Mouse (Mus musculus): ENCODE results near the gene Unc5a. TPM values are rescaled to one million over a fixed set of nuclear protein-coding genes. Genes with fewer than 3 reads are reported as not detected.

The Unc5a gene
- polyA plus RNA-seq, 1 experiment from 2014 or later, result 1.4 TPM

GRCm38 (mm10) chr13:54921700-54922099 is 27.5 kb upstream of the Unc5a start:
- no peak overlapping the region for H3K27ac ChIP-seq
- H3K4me2 ChIP-seq (ENCODE audit: low read length), result no peak overlapping the region
- no peak overlapping the region for H3K9ac ChIP-seq (ENCODE audit: low read depth, low read length)
- no peak for TF ChIP-seq CTCF (IDR thresholded peaks at IDR 0.05; ENCODE audit: low read depth)
- DNase-seq (ENCODE audit: low spot score), result no peak
- no peaks in the 10 kb centered on the region for H3K27me3 ChIP-seq (ENCODE audit: insufficient read depth, low read length)
- H3K4me3 ChIP-seq (replicated peaks; ENCODE audit: low read depth, low read length), result no peak overlapping the region
- H3K4me1 ChIP-seq (replicated peaks; ENCODE audit: insufficient read depth, low read length), result no peaks in the 10 kb centered on the region
- H3K36me3 ChIP-seq (ENCODE audit: insufficient read depth, low read length), result no peaks in the 10 kb centered on the region
- no peaks in the 10 kb centered on the region for H3K9me3 ChIP-seq (replicated peaks; ENCODE audit: low read length)
- no peak for ATAC-seq (replicated peaks; ENCODE audit: low FRiP score, low read depth)
- 80% methylated on average over 9 of the region's 9 CpGs for WGBS

GRCm38 (mm10) chr13:54923705-54924104 is 25.5 kb upstream of the Unc5a start:
- H3K9me3 ChIP-seq (replicated peaks; ENCODE audit: low read length), result no peaks in the 10 kb centered on the region
- H3K27me3 ChIP-seq (ENCODE audit: insufficient read depth, low read length), result no peaks in the 10 kb centered on the region
- DNase-seq (ENCODE audit: low spot score) (no peak), ATAC-seq (replicated peaks; ENCODE audit: low FRiP score, low read depth) (no peak)
- no peak overlapping the region for H3K27ac ChIP-seq
- H3K9ac ChIP-seq (ENCODE audit: low read depth, low read length), result no peak overlapping the region
- H3K4me2 ChIP-seq (ENCODE audit: low read length), result no peak overlapping the region
- 90% methylated on average over 2 of the region's 2 CpGs for WGBS
- H3K36me3 ChIP-seq (ENCODE audit: insufficient read depth, low read length), result no peaks in the 10 kb centered on the region
- no peak overlapping the region for H3K4me3 ChIP-seq (replicated peaks; ENCODE audit: low read depth, low read length)
- no peaks in the 10 kb centered on the region for H3K4me1 ChIP-seq (replicated peaks; ENCODE audit: insufficient read depth, low read length)
- TF ChIP-seq CTCF (IDR thresholded peaks at IDR 0.05; ENCODE audit: low read depth), result no peak

- WGBS, result 52% methylated on average over 8 of the region's 8 CpGs
- H3K4me3 ChIP-seq (replicated peaks; ENCODE audit: low read depth, low read length), result no peak overlapping the region
Measured at GRCm38 (mm10) chr13:54925466-54925865, 23.7 kb upstream of the Unc5a start.

GRCm38 (mm10) chr13:54926654-54927053 is 22.6 kb upstream of the Unc5a start:
- H3K36me3 ChIP-seq (ENCODE audit: insufficient read depth, low read length), result no peaks in the 10 kb centered on the region
- no peak overlapping the region for H3K9ac ChIP-seq (ENCODE audit: low read depth, low read length)
- no peak overlapping the region for H3K4me2 ChIP-seq (ENCODE audit: low read length)
- no peaks in the 10 kb centered on the region for H3K27me3 ChIP-seq (ENCODE audit: insufficient read depth, low read length)
- no peaks in the 10 kb centered on the region for H3K4me1 ChIP-seq (replicated peaks; ENCODE audit: insufficient read depth, low read length)
- no peak overlapping the region for H3K27ac ChIP-seq
- no peak overlapping the region for H3K4me3 ChIP-seq (replicated peaks; ENCODE audit: low read depth, low read length)
- 64% methylated on average over 4 of the region's 4 CpGs for WGBS
- H3K9me3 ChIP-seq (replicated peaks; ENCODE audit: low read length), result no peaks in the 10 kb centered on the region
- DNase-seq (ENCODE audit: low spot score), result peak; percentile 3
- no peak for ATAC-seq (replicated peaks; ENCODE audit: low FRiP score, low read depth)
- TF ChIP-seq CTCF (IDR thresholded peaks at IDR 0.05; ENCODE audit: low read depth), result peak; percentile 23; the same call in 1 of the 2 replicates

More at GRCm38 (mm10) chr13:54925466-54925865, 23.7 kb upstream of the Unc5a start:
- TF ChIP-seq CTCF (IDR thresholded peaks at IDR 0.05; ENCODE audit: low read depth), result no peak
- H3K27ac ChIP-seq, result no peak overlapping the region
- no peaks in the 10 kb centered on the region for H3K4me1 ChIP-seq (replicated peaks; ENCODE audit: insufficient read depth, low read length)
- no peaks in the 10 kb centered on the region for H3K27me3 ChIP-seq (ENCODE audit: insufficient read depth, low read length)
- H3K9me3 ChIP-seq (replicated peaks; ENCODE audit: low read length), result no peaks in the 10 kb centered on the region
- no peak overlapping the region for H3K9ac ChIP-seq (ENCODE audit: low read depth, low read length)
- no peaks in the 10 kb centered on the region for H3K36me3 ChIP-seq (ENCODE audit: insufficient read depth, low read length)
- H3K4me2 ChIP-seq (ENCODE audit: low read length), result no peak overlapping the region
- DNase-seq (ENCODE audit: low spot score) (no peak), ATAC-seq (replicated peaks; ENCODE audit: low FRiP score, low read depth) (no peak)

GRCm38 (mm10) chr13:54930123-54930522 is 19.1 kb upstream of the Unc5a start:
- H3K27ac ChIP-seq, result no peak overlapping the region
- no peaks in the 10 kb centered on the region for H3K9me3 ChIP-seq (replicated peaks; ENCODE audit: low read length)
- no peaks in the 10 kb centered on the region for H3K36me3 ChIP-seq (ENCODE audit: insufficient read depth, low read length)
- no peaks in the 10 kb centered on the region for H3K4me1 ChIP-seq (replicated peaks; ENCODE audit: insufficient read depth, low read length)
- ATAC-seq (replicated peaks; ENCODE audit: low FRiP score, low read depth) (no peak), DNase-seq (ENCODE audit: low spot score) (no peak)
- no peaks in the 10 kb centered on the region for H3K27me3 ChIP-seq (ENCODE audit: insufficient read depth, low read length)
- no peak overlapping the region for H3K4me2 ChIP-seq (ENCODE audit: low read length)
- 43% methylated on average over 4 of the region's 4 CpGs for WGBS
- no peak overlapping the region for H3K9ac ChIP-seq (ENCODE audit: low read depth, low read length)
- TF ChIP-seq CTCF (IDR thresholded peaks at IDR 0.05; ENCODE audit: low read depth), result no peak
- no peak overlapping the region for H3K4me3 ChIP-seq (replicated peaks; ENCODE audit: low read depth, low read length)

GRCm38 (mm10) chr13:54934873-54935272 is 14.3 kb upstream of the Unc5a start:
- Histone ChIP-seq H3K4me2 (ENCODE audit: low read length) (no peak overlapping the region), H3K36me3 (ENCODE audit: insufficient read depth, low read length) (no peaks in the 10 kb centered on the region), H3K9me3 (replicated peaks; ENCODE audit: low read length) (no peaks in the 10 kb centered on the region), H3K9ac (ENCODE audit: low read depth, low read length) (no peak overlapping the region), H3K4me3 (replicated peaks; ENCODE audit: low read depth, low read length) (no peak overlapping the region), H3K27me3 (ENCODE audit: insufficient read depth, low read length) (0 out of 2 replicates have a peak, but pooled peaks cover 3% of the 10 kb centered on the region), H3K27ac (no peak overlapping the region), H3K4me1 (replicated peaks; ENCODE audit: insufficient read depth, low read length) (no peaks in the 10 kb centered on the region)
- ATAC-seq (replicated peaks; ENCODE audit: low FRiP score, low read depth) (no peak), DNase-seq (ENCODE audit: low spot score) (no peak)
- no peak for TF ChIP-seq CTCF (IDR thresholded peaks at IDR 0.05; ENCODE audit: low read depth)
- WGBS, result 71% methylated on average over 8 of the region's 8 CpGs

GRCm38 (mm10) chr13:54936173-54936572 is 13.0 kb upstream of the Unc5a start:
- TF ChIP-seq CTCF (IDR thresholded peaks at IDR 0.05; ENCODE audit: low read depth), result no peak
- no peak overlapping the region for H3K9ac ChIP-seq (ENCODE audit: low read depth, low read length)
- H3K4me2 ChIP-seq (ENCODE audit: low read length), result no peak overlapping the region
- DNase-seq (ENCODE audit: low spot score) (no peak), ATAC-seq (replicated peaks; ENCODE audit: low FRiP score, low read depth) (no peak)
- no peaks in the 10 kb centered on the region for H3K36me3 ChIP-seq (ENCODE audit: insufficient read depth, low read length)
- 70% methylated on average over 6 of the region's 6 CpGs for WGBS
- H3K4me3 ChIP-seq (replicated peaks; ENCODE audit: low read depth, low read length), result no peak overlapping the region
- H3K27ac ChIP-seq, result no peak overlapping the region
- H3K4me1 ChIP-seq (replicated peaks; ENCODE audit: insufficient read depth, low read length), result no peaks in the 10 kb centered on the region
- no peaks in the 10 kb centered on the region for H3K9me3 ChIP-seq (replicated peaks; ENCODE audit: low read length)
- 0 out of 2 replicates have a peak, but pooled peaks cover 3% of the 10 kb centered on the region for H3K27me3 ChIP-seq (ENCODE audit: insufficient read depth, low read length)
